Mouse (Mus musculus) embryonic facial prominence, embryonic 11.5 days (tissue): ENCODE results near the gene Gm21173. TPM values are rescaled to one million over a fixed set of nuclear protein-coding genes. Genes with fewer than 3 reads are reported as not detected.
"Not testable (repeated sequence)": the region's sequence is repeated elsewhere in the genome, so short reads cannot be mapped to it uniquely, and the experiment has no call there.

Experiments
- ATAC-seq: fragments of 200-750 bp; cut with Nextera tagmentation; replicated peaks from 2 replicates; pipeline ENCODE4 v1.8.0; 2017; ENCODE audit warnings: low read depth; ENCODE audit not compliant: insufficient number of reproducible peaks, low FRiP score, low TSS enrichment
- DNase-seq: peaks from one replicate; pipeline ENCODE4 v3.0.0-alpha.2; 2015; ENCODE audit warnings: low spot score
- H3K27ac ChIP-seq: fragments of 300-500 bp; sonication (generic); replicated peaks from 2 replicates; pipeline ENCODE4 v1.5.1; 2014; ENCODE audit warnings: mild to moderate bottlenecking, low read depth, low read length, control low read depth
- H3K27me3 ChIP-seq: fragments of 300-500 bp; sonication (generic); 2 replicates; pipeline ENCODE4 v1.6.1; 2014; ENCODE audit warnings: mild to moderate bottlenecking, low read length, moderate library complexity, mixed read lengths; ENCODE audit not compliant: control insufficient read depth, insufficient read depth
- H3K36me3 ChIP-seq: fragments of 300-500 bp; sonication (generic); replicated peaks from 2 replicates; pipeline ENCODE4 v1.6.1; 2014; ENCODE audit warnings: low read depth, mild to moderate bottlenecking, low read length, moderate library complexity, mixed read lengths; ENCODE audit not compliant: control insufficient read depth, insufficient read depth
- H3K4me1 ChIP-seq: fragments of 300-500 bp; sonication (generic); 2 replicates; pipeline ENCODE4 v1.6.1; 2014; ENCODE audit warnings: low read length, mixed read lengths; ENCODE audit not compliant: control insufficient read depth, insufficient read depth
- H3K4me2 ChIP-seq: fragments of 300-500 bp; sonication (generic); 2 replicates; pipeline ENCODE4 v1.6.1; 2014; ENCODE audit warnings: low read depth, mild to moderate bottlenecking, control low read depth, low read length, moderate library complexity
- H3K4me3 ChIP-seq: fragments of 300-500 bp; sonication (generic); 2 replicates; pipeline ENCODE4 v1.5.1; 2014; ENCODE audit warnings: low read depth, low read length, control low read depth
- H3K9ac ChIP-seq: fragments of 300-500 bp; sonication (generic); replicated peaks from 2 replicates; pipeline ENCODE4 v1.6.1; 2014; ENCODE audit warnings: mild to moderate bottlenecking, control low read depth, low read length
- H3K9me3 ChIP-seq: fragments of 300-500 bp; sonication (generic); replicated peaks from 2 replicates; pipeline ENCODE4 v1.6.1; 2016; ENCODE audit warnings: mild to moderate bottlenecking, low read length, inconsistent platforms, mixed read lengths; ENCODE audit not compliant: control insufficient read depth
- WGBS: fragments of 180-500 bp; shearing (Covaris S2); extraction: QIAGEN DNeasy Blood & Tissue Kit; methylation state at CpG from one replicate; pipeline ENCODE4 v1.1.7; 2014; 5-methylcytosine and 5-hydroxymethylcytosine counted together
- polyA plus RNA-seq: library from polyadenylated mRNA; unstranded; fragments of >200 nt; fragmentation: Nextera tagmentation; extraction: Ambion mirVana; gene quantifications from 2 replicates; pipeline ENCODE4 v1.2.1, GENCODE M21; 2014

The Gm21173 gene
- polyA plus RNA-seq: not detected in 2 replicates

- H3K9me3 ChIP-seq, H3K27ac ChIP-seq, H3K4me2 ChIP-seq, ATAC-seq, H3K27me3 ChIP-seq, H3K4me3 ChIP-seq, H3K4me1 ChIP-seq, H3K9ac ChIP-seq, DNase-seq, H3K36me3 ChIP-seq: not testable (repeated sequence)
- WGBS: no CpG with 5 or more reads among the region's 5 CpGs
These were observed at the start of gene Gm21173 for GRCm38 (mm10) chrY:76761300-76761699. Gm21173 (plus strand) TSS chrY:76761600.
